In genomic region chr13:21790601-21791283, GRCm38 (mm10) we compare ENCODE assay signal across 8 mouse cellular contexts. TPM values are rescaled to one million over a fixed set of nuclear protein-coding genes. Genes with fewer than 3 reads are reported as not detected.
DNase-seq lines count a peak whose midpoint lies in the region; ATAC-seq and TF ChIP-seq lines count a peak whose summit lies in the region.

No protein-coding gene starts in this region.

- no peak for ATAC-seq in heart, embryonic 14.5 days (ENCODE audit: insufficient number of reproducible peaks, insufficient read depth, low FRiP score, low read depth)
- ATAC-seq in hindbrain, embryonic 13.5 days (ENCODE audit: low FRiP score): no peak
- no peak for ATAC-seq in midbrain, embryonic 14.5 days (ENCODE audit: low FRiP score, low TSS enrichment)
- ATAC-seq in megakaryocyte-erythroid progenitor cell, adult 5-6 weeks (replicated peaks; ENCODE audit: low FRiP score, low TSS enrichment, poor library complexity, severe bottlenecking): no peak

- H3K36me3 ChIP-seq in heart, embryonic 14.5 days (ENCODE audit: control insufficient read depth, insufficient read depth, low read length): no peaks in the 10 kb centered on the region
- H3K36me3 ChIP-seq in heart, adult 2 months (ENCODE audit: control insufficient read depth, insufficient read depth, low read length): no peaks in the 10 kb centered on the region
- no peaks in the 10 kb centered on the region for H3K36me3 ChIP-seq in hindbrain, embryonic 13.5 days
- H3K36me3 ChIP-seq in midbrain, embryonic 14.5 days (ENCODE audit: control insufficient read depth, insufficient read depth, low read length): no peaks in the 10 kb centered on the region

- TF ChIP-seq EP300 in heart, adult 2 months (IDR thresholded peaks at IDR 0.05; ENCODE audit: insufficient read depth, low read depth, low read length): no peak

- DNase-seq in heart, adult 2 months: no peak
- DNase-seq in ZHBTc4 (ENCODE audit: low read depth, low spot score): peak; percentile 91
- DNase-seq in midbrain, embryonic 14.5 days: peak; percentile 14
- DNase-seq in layer of hippocampus, postnatal 10 days (ENCODE audit: low spot score in 2 of 2): no peak
- no peak for DNase-seq in kidney, adult 11 months

- no peak for TF ChIP-seq POLR2A in heart, adult 2 months (IDR thresholded peaks at IDR 0.05; ENCODE audit: insufficient read depth, low read depth, low read length)

- WGBS in heart, embryonic 14.5 days: 4% methylated on average over 18 of the region's 18 CpGs
- 10% methylated on average over 18 of the region's 18 CpGs for WGBS in heart, adult 2 months
- WGBS in hindbrain, embryonic 13.5 days: 8% methylated on average over 17 of the region's 18 CpGs
- WGBS in midbrain, embryonic 14.5 days: 9% methylated on average over 18 of the region's 18 CpGs

- no peak for TF ChIP-seq CTCF in heart, adult 2 months (IDR thresholded peaks at IDR 0.05)

- H3K27ac ChIP-seq in heart, embryonic 14.5 days (replicated peaks in 1 of 2; ENCODE audit: control insufficient read depth in 1 of 2, insufficient read depth in 1 of 2, low read depth in 2 of 2, low read length in 2 of 2): peak overlapping the region in 1 of 2 experiments; percentile 33; a peak in 2 of 4 replicates
- H3K27ac ChIP-seq in heart, adult 2 months: no peak overlapping the region
- no peak overlapping the region for H3K27ac ChIP-seq in hindbrain, embryonic 13.5 days
- no peak overlapping the region for H3K27ac ChIP-seq in midbrain, embryonic 14.5 days (replicated peaks; ENCODE audit: low read depth, low read length)

- intact Hi-C loops in heart, adult 2 months (cut with DNase I): no loop called here

- H3K27me3 ChIP-seq in heart, embryonic 14.5 days (ENCODE audit: control insufficient read depth, insufficient read depth, low read length): no peaks in the 10 kb centered on the region
- no peaks in the 10 kb centered on the region for H3K27me3 ChIP-seq in heart, adult 2 months (ENCODE audit: control insufficient read depth, insufficient read depth, low read length)
- H3K27me3 ChIP-seq in hindbrain, embryonic 13.5 days: 0 out of 2 replicates have a peak, but pooled peaks cover 6% of the 10 kb centered on the region
- no peaks in the 10 kb centered on the region for H3K27me3 ChIP-seq in midbrain, embryonic 14.5 days (ENCODE audit: control insufficient read depth, insufficient read depth, low read length)

- peaks cover 5 to 19% of the 10 kb centered on the region in 2 experiments; a peak in 3 of 4 replicates for H3K4me1 ChIP-seq in heart, embryonic 14.5 days (ENCODE audit: control insufficient read depth in 2 of 2, insufficient read depth in 2 of 2, low read length in 2 of 2)
- no peaks in the 10 kb centered on the region; the same call in 1 of the 2 replicates for H3K4me1 ChIP-seq in heart, adult 2 months (ENCODE audit: control insufficient read depth, insufficient read depth, low read length)
- H3K4me1 ChIP-seq in hindbrain, embryonic 13.5 days (replicated peaks): peaks cover 19% of the 10 kb centered on the region
- H3K4me1 ChIP-seq in midbrain, embryonic 14.5 days (ENCODE audit: control insufficient read depth, insufficient read depth, low read length): peaks cover 8% of the 10 kb centered on the region

- peak overlapping the region; percentile 26 to 31; a peak in 3 of 4 replicates for H3K4me3 ChIP-seq in heart, embryonic 14.5 days (ENCODE audit: control insufficient read depth in 1 of 2, insufficient read depth in 1 of 2, low read depth in 1 of 2, low read length in 2 of 2)
- no peak overlapping the region for H3K4me3 ChIP-seq in heart, adult 2 months
- H3K4me3 ChIP-seq in hindbrain, embryonic 13.5 days: peak overlapping the region; percentile 0; the same call in 1 of the 2 replicates
- H3K4me3 ChIP-seq in midbrain, embryonic 14.5 days (replicated peaks; ENCODE audit: low read depth, low read length): no peak overlapping the region

- H3K4me2 ChIP-seq in heart, embryonic 14.5 days (ENCODE audit: low read length): peak overlapping the region; percentile 70
- H3K4me2 ChIP-seq in hindbrain, embryonic 13.5 days: peak overlapping the region; percentile 31
- peak overlapping the region; percentile 33; the same call in 1 of the 2 replicates for H3K4me2 ChIP-seq in midbrain, embryonic 14.5 days (ENCODE audit: low read length)

- H3K9ac ChIP-seq in heart, embryonic 14.5 days (ENCODE audit: low read length): peak overlapping the region; percentile 72
- H3K9ac ChIP-seq in heart, adult 2 months (ENCODE audit: low read depth, low read length): no peak overlapping the region; the same call in none of the 2 replicates
- 0 out of 2 replicates have a peak overlapping the region, but pooled peaks have one; percentile 19 for H3K9ac ChIP-seq in hindbrain, embryonic 13.5 days
- H3K9ac ChIP-seq in midbrain, embryonic 14.5 days (replicated peaks; ENCODE audit: low read length): no peak overlapping the region

- no peaks in the 10 kb centered on the region for H3K9me3 ChIP-seq in heart, embryonic 14.5 days (ENCODE audit: control insufficient read depth, low read length)
- no peaks in the 10 kb centered on the region for H3K9me3 ChIP-seq in hindbrain, embryonic 13.5 days
- no peaks in the 10 kb centered on the region for H3K9me3 ChIP-seq in midbrain, embryonic 14.5 days (ENCODE audit: control insufficient read depth, low read length)

- H3K79me2 ChIP-seq in heart, adult 2 months (replicated peaks; ENCODE audit: control insufficient read depth, insufficient read depth, low read length): no peaks in the 10 kb centered on the region

RNA-seq across cellular contexts. Expression of gene Hist1h2bp, which starts 3.5 kb away (rescaled TPM):
- 0.38 and 0.58 TPM in 2 replicates for polyA plus RNA-seq in heart, embryonic 14.5 days (2014; fragmentation: Nextera tagmentation; extraction: Ambion mirVana)
- 1 to 10 TPM; 1.9 to 2.3 TPM for total RNA-seq in heart, adult 2 months (2021)
- not detected in 2 replicates for polyA plus RNA-seq in heart, adult 2 months (2012; rRNA removed)
- 0.68 and 0.97 TPM in 2 replicates for polyA plus RNA-seq in hindbrain, embryonic 13.5 days (2015; fragmentation: Nextera tagmentation; extraction: Ambion mirVana)
- polyA plus RNA-seq in midbrain, embryonic 14.5 days (2014; fragmentation: Nextera tagmentation; extraction: Ambion mirVana): not detected in 2 replicates
- 19.6 and 62.9 TPM in 2 replicates for total RNA-seq in megakaryocyte-erythroid progenitor cell, adult 5-6 weeks (2014; fragmentation: Nextera tagmentation)
- 33.7 and 54.7 TPM in 2 replicates for total RNA-seq in megakaryocyte-erythroid progenitor cell, adult 5-6 weeks (2017)
- total RNA-seq in layer of hippocampus, postnatal 10 days (2021): 10 to 100 TPM; 22.4 to 23.5 TPM

RNA-seq across cellular contexts. Expression of gene Hist1h2an, which starts 3.7 kb away (rescaled TPM):
- polyA plus RNA-seq in heart, embryonic 14.5 days (2014; fragmentation: Nextera tagmentation; extraction: Ambion mirVana): 2.0 TPM in 1 of 2 replicates, not detected in the other
- total RNA-seq in heart, adult 2 months (2021): not detected
- polyA plus RNA-seq in heart, adult 2 months (2012; rRNA removed): not detected in 2 replicates
- 1.8 and 2.8 TPM in 2 replicates for polyA plus RNA-seq in hindbrain, embryonic 13.5 days (2015; fragmentation: Nextera tagmentation; extraction: Ambion mirVana)
- 3.1 TPM in 1 of 2 replicates, not detected in the other for polyA plus RNA-seq in midbrain, embryonic 14.5 days (2014; fragmentation: Nextera tagmentation; extraction: Ambion mirVana)
- 4.6 and 28.8 TPM in 2 replicates for total RNA-seq in megakaryocyte-erythroid progenitor cell, adult 5-6 weeks (2014; fragmentation: Nextera tagmentation)
- 538 and 611 TPM in 2 replicates for total RNA-seq in megakaryocyte-erythroid progenitor cell, adult 5-6 weeks (2017)
- 10 to 100 TPM; 11.0 to 16.4 TPM for total RNA-seq in layer of hippocampus, postnatal 10 days (2021)

RNA-seq across cellular contexts. Expression of gene Hist1h3i, which starts 7.6 kb away (rescaled TPM):
- 70.6 and 84.8 TPM in 2 replicates for polyA plus RNA-seq in heart, embryonic 14.5 days (2014; fragmentation: Nextera tagmentation; extraction: Ambion mirVana)
- total RNA-seq in heart, adult 2 months (2021): 10 to 100 TPM in 1 of 2 experiments, 1 to 10 TPM in 1; 9.1 to 13.1 TPM
- 1.1 and 1.7 TPM in 2 replicates for polyA plus RNA-seq in heart, adult 2 months (2012; rRNA removed)
- 44.3 and 48.5 TPM in 2 replicates for polyA plus RNA-seq in hindbrain, embryonic 13.5 days (2015; fragmentation: Nextera tagmentation; extraction: Ambion mirVana)
- polyA plus RNA-seq in midbrain, embryonic 14.5 days (2014; fragmentation: Nextera tagmentation; extraction: Ambion mirVana): 49.4 and 58.4 TPM in 2 replicates
- 310 and 340 TPM in 2 replicates for total RNA-seq in megakaryocyte-erythroid progenitor cell, adult 5-6 weeks (2014; fragmentation: Nextera tagmentation)
- 88.3 and 299 TPM in 2 replicates for total RNA-seq in megakaryocyte-erythroid progenitor cell, adult 5-6 weeks (2017)
- 100 to 1,000 TPM in 1 of 2 experiments, 10 to 100 TPM in 1; 85.1 to 110 TPM for total RNA-seq in layer of hippocampus, postnatal 10 days (2021)

RNA-seq across cellular contexts. Expression of gene Hist1h1b, which starts 10.3 kb away (rescaled TPM):
- 5.3 and 7.2 TPM in 2 replicates for polyA plus RNA-seq in heart, embryonic 14.5 days (2014; fragmentation: Nextera tagmentation; extraction: Ambion mirVana)
- total RNA-seq in heart, adult 2 months (2021): 1 to 10 TPM; 2.3 to 2.5 TPM
- not detected in 2 replicates for polyA plus RNA-seq in heart, adult 2 months (2012; rRNA removed)
- polyA plus RNA-seq in hindbrain, embryonic 13.5 days (2015; fragmentation: Nextera tagmentation; extraction: Ambion mirVana): 5.5 and 7.8 TPM in 2 replicates
- 1.8 and 4.0 TPM in 2 replicates for polyA plus RNA-seq in midbrain, embryonic 14.5 days (2014; fragmentation: Nextera tagmentation; extraction: Ambion mirVana)
- total RNA-seq in megakaryocyte-erythroid progenitor cell, adult 5-6 weeks (2014; fragmentation: Nextera tagmentation): 569 and 631 TPM in 2 replicates
- 1,368 and 2,131 TPM in 2 replicates for total RNA-seq in megakaryocyte-erythroid progenitor cell, adult 5-6 weeks (2017)
- 10 to 100 TPM; 33.1 to 44.1 TPM for total RNA-seq in layer of hippocampus, postnatal 10 days (2021)

RNA-seq across cellular contexts. Expression of gene Hist1h2bq, which starts 19.3 kb away (rescaled TPM):
- 9.4 and 9.6 TPM in 2 replicates for polyA plus RNA-seq in heart, embryonic 14.5 days (2014; fragmentation: Nextera tagmentation; extraction: Ambion mirVana)
- total RNA-seq in heart, adult 2 months (2021): 10 to 100 TPM; 24.4 to 26.4 TPM
- 3.5 and 12.7 TPM in 2 replicates for polyA plus RNA-seq in heart, adult 2 months (2012; rRNA removed)
- polyA plus RNA-seq in hindbrain, embryonic 13.5 days (2015; fragmentation: Nextera tagmentation; extraction: Ambion mirVana): 7.3 and 7.8 TPM in 2 replicates
- polyA plus RNA-seq in midbrain, embryonic 14.5 days (2014; fragmentation: Nextera tagmentation; extraction: Ambion mirVana): 4.2 and 4.5 TPM in 2 replicates
- 395 and 796 TPM in 2 replicates for total RNA-seq in megakaryocyte-erythroid progenitor cell, adult 5-6 weeks (2014; fragmentation: Nextera tagmentation)
- total RNA-seq in megakaryocyte-erythroid progenitor cell, adult 5-6 weeks (2017): 0.72 and 1.2 TPM in 2 replicates
- total RNA-seq in layer of hippocampus, postnatal 10 days (2021): 10 to 100 TPM; 52.8 to 66.3 TPM

Comparison
In these comparisons a context has a peak if more than half of its experiments do, and no peak if none do; other contexts are left out.
1. H3K4me3 ChIP-seq: peak in heart, embryonic 14.5 days (2 of 2) and hindbrain, embryonic 13.5 days (single experiment); none in heart, adult 2 months (single experiment) and midbrain, embryonic 14.5 days (single experiment).
2. H3K9ac ChIP-seq: peak in heart, embryonic 14.5 days (single experiment) and hindbrain, embryonic 13.5 days (single experiment); none in heart, adult 2 months (single experiment) and midbrain, embryonic 14.5 days (single experiment).
3. RNA of gene Hist1h3i, which starts 7.6 kb away (polyA plus RNA-seq): 70.6 to 84.8 TPM in heart, embryonic 14.5 days, 49.4 to 58.4 TPM in midbrain, embryonic 14.5 days and 44.3 to 48.5 TPM in hindbrain, embryonic 13.5 days; 1.1 to 1.7 TPM in heart, adult 2 months; every median in the first group is over 10 times any median in the second.
4. DNase-seq: peak in ZHBTc4 (single experiment) and midbrain, embryonic 14.5 days (single experiment); none in heart, adult 2 months (0 of 2), layer of hippocampus, postnatal 10 days (0 of 2) and kidney, adult 11 months (single experiment).
5. Peak in every context shown above with its lines, with median percentiles within 50 percentile points of each other: H3K4me2 ChIP-seq.